Mouse (Mus musculus): Measurements from ENCODE around the gene Mapk9. TPM values are rescaled to one million over a fixed set of nuclear protein-coding genes. Genes with fewer than 3 reads are reported as not detected.

Mapk9 gene
- 12.5 and 14.3 TPM in 2 replicates for polyA plus RNA-seq (2012; rRNA removed)

DNA sequence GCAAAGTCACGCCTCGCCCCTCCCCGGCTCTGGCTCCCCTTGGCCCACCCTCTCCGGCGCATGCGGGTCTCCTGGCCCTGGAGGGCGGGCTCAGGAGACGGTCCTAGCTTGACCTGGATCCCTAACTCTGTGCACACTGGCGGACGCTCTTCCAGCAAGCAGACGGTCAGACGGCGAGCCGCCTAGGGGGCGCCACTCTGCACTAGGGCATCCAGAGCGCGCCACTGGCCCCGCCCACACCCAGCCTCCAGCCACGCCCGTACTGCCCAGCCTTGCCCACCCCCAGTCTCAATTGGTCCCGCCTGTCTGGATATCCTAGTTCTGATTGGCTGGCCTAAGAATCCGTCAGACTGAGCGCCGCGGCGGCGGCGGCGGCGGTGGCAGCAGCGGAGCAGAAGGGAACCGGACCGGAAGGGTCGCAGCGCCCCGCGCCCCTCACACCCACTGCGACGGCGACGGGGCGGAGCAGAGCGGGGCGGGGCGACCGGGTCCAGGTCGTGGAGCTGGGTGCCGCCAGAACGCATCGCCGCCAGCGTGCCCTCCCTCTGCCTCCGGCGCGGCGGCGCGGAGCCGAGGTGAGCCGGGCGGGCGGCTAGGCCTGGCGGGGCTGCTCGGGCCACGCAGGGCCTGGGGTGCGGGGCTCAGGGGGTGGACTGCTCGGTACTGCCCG is at the start of gene Mapk9:
Gene Mapk9, plus strand, starts transcription at position 351 of the 670 bp plus-strand sequence.

DNA sequence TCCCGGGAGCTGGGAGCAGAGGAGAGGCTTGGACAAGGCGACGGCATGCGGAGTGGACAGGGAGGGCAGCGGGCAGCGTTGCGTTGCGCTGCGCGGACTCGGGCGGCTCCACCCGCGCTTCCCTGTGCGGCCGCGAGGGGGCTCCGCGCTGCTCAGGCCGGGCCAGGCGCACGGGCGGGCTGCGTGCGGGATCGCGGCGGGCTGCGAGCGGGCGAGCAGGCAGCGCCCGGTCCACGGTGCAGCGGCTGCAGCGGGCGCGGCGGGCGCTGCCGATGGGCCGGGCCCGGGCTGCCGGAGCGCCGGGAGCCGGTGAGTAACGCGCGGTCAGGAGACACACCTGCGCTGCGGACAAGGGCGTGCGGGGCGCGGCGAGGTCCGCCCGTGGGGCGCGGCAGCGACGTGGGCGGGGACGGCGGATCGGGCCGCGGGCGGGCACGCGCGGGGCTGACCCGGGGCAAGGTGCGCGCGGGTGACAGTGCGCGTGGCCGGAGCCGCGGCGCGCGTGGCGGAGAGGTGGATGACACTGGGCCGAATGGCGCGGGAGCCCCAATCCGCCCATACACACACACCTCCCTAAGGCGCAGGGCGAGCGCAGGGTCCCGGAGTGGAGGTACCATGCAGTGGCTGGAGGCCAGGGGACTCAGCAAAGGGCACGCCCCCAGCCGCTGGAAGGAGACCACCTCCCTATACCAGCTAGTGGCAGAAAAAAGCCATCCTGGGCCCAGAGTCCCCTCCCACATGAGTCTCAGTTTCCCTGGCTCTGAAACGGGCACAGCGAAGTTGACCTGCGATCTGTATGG is 55.3 kb downstream of the Mapk9 start, which contains the start of gene Rasgef1c:
Gene Rasgef1c, plus strand, starts transcription at position 177 of the 800 bp plus-strand sequence.

Other genes starting within 250 kb of the Mapk9 start
- gene Flt4, start 237.5 kb upstream of the Mapk9 start, polyA plus RNA-seq (2012; rRNA removed) = 7.7 and 9.2 TPM in 2 replicates
- gene Scgb3a1, start 183.1 kb upstream of the Mapk9 start, polyA plus RNA-seq (2012; rRNA removed) = 0.73 and 0.74 TPM in 2 replicates
- 6.1 and 6.7 TPM in 2 replicates for gene Cnot6, start 134.0 kb upstream of the Mapk9 start, polyA plus RNA-seq (2012; rRNA removed)
- 2.6 and 3.1 TPM in 2 replicates for gene Gfpt2, start 52.6 kb upstream of the Mapk9 start, polyA plus RNA-seq (2012; rRNA removed)
- gene Rasgef1c, start 55.1 kb downstream of the Mapk9 start, polyA plus RNA-seq (2012; rRNA removed) = 2.0 and 2.8 TPM in 2 replicates
- gene Rnf130, start 178.6 kb downstream of the Mapk9 start, polyA plus RNA-seq (2012; rRNA removed) = 141 and 151 TPM in 2 replicates

All from colon, adult 2 months (tissue).